Mouse (Mus musculus) hindbrain, embryonic 15.5 days (tissue): ENCODE measurements around the gene Gphn. TPM values are rescaled to one million over a fixed set of nuclear protein-coding genes. Genes with fewer than 3 reads are reported as not detected.
"Not testable (repeated sequence)": the region's sequence is repeated elsewhere in the genome, so short reads cannot be mapped to it uniquely, and the experiment has no call there.

ENCODE experiments used
- ATAC-seq: fragments of 200-750 bp; cut with Nextera tagmentation; 2 replicates; pipeline ENCODE4 v1.8.0; 2017; ENCODE audit warnings: low read depth, moderate number of reproducible peaks, moderate TSS enrichment; ENCODE audit not compliant: low FRiP score
- H3K27ac ChIP-seq: fragments of 300-500 bp; sonication (generic); replicated peaks from 2 replicates; pipeline ENCODE4 v1.5.1; 2015; ENCODE audit warnings: mild to moderate bottlenecking, inconsistent platforms
- H3K27me3 ChIP-seq: fragments of 300-500 bp; sonication (generic); 2 replicates; pipeline ENCODE4 v1.6.1; 2015; ENCODE audit warnings: control low read depth, inconsistent platforms
- H3K36me3 ChIP-seq: fragments of 300-500 bp; sonication (generic); 2 replicates; pipeline ENCODE4 v1.6.1; 2015; ENCODE audit warnings: control low read depth, inconsistent platforms
- H3K4me1 ChIP-seq: fragments of 300-500 bp; sonication (generic); replicated peaks from 2 replicates; pipeline ENCODE4 v1.6.1; 2015; ENCODE audit warnings: control low read depth, inconsistent platforms
- H3K4me2 ChIP-seq: fragments of 300-500 bp; sonication (generic); 2 replicates; pipeline ENCODE4 v1.6.1; 2015; ENCODE audit warnings: moderate library complexity, mild to moderate bottlenecking, inconsistent platforms
- H3K4me3 ChIP-seq: fragments of 300-500 bp; sonication (generic); 2 replicates; pipeline ENCODE4 v1.5.1; 2015; ENCODE audit warnings: mild to moderate bottlenecking, inconsistent platforms
- H3K9ac ChIP-seq: fragments of 300-500 bp; sonication (generic); 2 replicates; pipeline ENCODE4 v1.6.1; 2015; ENCODE audit warnings: inconsistent platforms
- H3K9me3 ChIP-seq: fragments of 300-500 bp; sonication (generic); 2 replicates; pipeline ENCODE4 v1.6.1; 2016; ENCODE audit warnings: control low read depth, inconsistent platforms
- WGBS: fragments of 180-500 bp; shearing (Covaris S2); methylation state at CpG from one replicate; pipeline ENCODE4 v1.1.7; 2015; 5-methylcytosine and 5-hydroxymethylcytosine counted together
- polyA plus RNA-seq: library from polyadenylated mRNA; unstranded; fragments of >200 nt; fragmentation: Nextera tagmentation; extraction: Ambion mirVana; gene quantifications from 2 replicates; pipeline ENCODE4 v1.2.1, GENCODE M21; 2015

Gene Gphn
- polyA plus RNA-seq, 1 experiment from 2014 or later: 53.3 TPM

- H3K9ac ChIP-seq: no peak overlapping the region
- ATAC-seq: no peak
Observed at GRCm38 (mm10) chr12:78389267-78389666, 163.1 kb downstream of the Gphn start.

GRCm38 (mm10) chr12:78395297-78395696 lies 169.1 kb downstream of the Gphn start:
- Histone ChIP-seq H3K9ac (no peak overlapping the region), H3K9me3 (no peaks in the 10 kb centered on the region), H3K27me3 (no peaks in the 10 kb centered on the region), H3K4me2 (no peak overlapping the region), H3K4me1 (no peaks in the 10 kb centered on the region), H3K4me3 (no peak overlapping the region), H3K36me3 (no peaks in the 10 kb centered on the region), H3K27ac (no peak overlapping the region)
- 93% methylated on average over 1 of the region's 1 CpGs for WGBS
- ATAC-seq: no peak

More at GRCm38 (mm10) chr12:78389267-78389666, 163.1 kb downstream of the Gphn start:
- no peak overlapping the region for H3K27ac ChIP-seq
- no peak overlapping the region for H3K4me3 ChIP-seq
- H3K4me2 ChIP-seq: no peak overlapping the region
- H3K4me1 ChIP-seq: no peaks in the 10 kb centered on the region
- no peaks in the 10 kb centered on the region for H3K36me3 ChIP-seq
- no peaks in the 10 kb centered on the region for H3K9me3 ChIP-seq
- H3K27me3 ChIP-seq: no peaks in the 10 kb centered on the region

- H3K27ac ChIP-seq, H3K4me1 ChIP-seq, H3K9ac ChIP-seq, H3K4me2 ChIP-seq, H3K9me3 ChIP-seq, H3K27me3 ChIP-seq, H3K36me3 ChIP-seq, H3K4me3 ChIP-seq, ATAC-seq: not testable (repeated sequence)
- 59% methylated on average over 7 of the region's 7 CpGs for WGBS
Observed at GRCm38 (mm10) chr12:78407518-78407917, 181.3 kb downstream of the Gphn start.

GRCm38 (mm10) chr12:78522176-78522575 lies 296.0 kb downstream of the Gphn start:
- no peaks in the 10 kb centered on the region for H3K27me3 ChIP-seq
- ATAC-seq: no peak
- H3K9me3 ChIP-seq: no peaks in the 10 kb centered on the region
- no peak overlapping the region for H3K9ac ChIP-seq
- no peaks in the 10 kb centered on the region for H3K4me1 ChIP-seq
- H3K36me3 ChIP-seq: no peaks in the 10 kb centered on the region
- H3K4me3 ChIP-seq: no peak overlapping the region
- WGBS: 65% methylated on average over 1 of the region's 1 CpGs
- H3K27ac ChIP-seq: no peak overlapping the region
- H3K4me2 ChIP-seq: no peak overlapping the region

GRCm38 (mm10) chr12:78522804-78523394 lies 296.7 kb downstream of the Gphn start:
- H3K4me3 ChIP-seq: no peak overlapping the region
- H3K36me3 ChIP-seq: no peaks in the 10 kb centered on the region
- no peaks in the 10 kb centered on the region for H3K4me1 ChIP-seq
- H3K27me3 ChIP-seq: no peaks in the 10 kb centered on the region
- ATAC-seq: no peak
- no peak overlapping the region for H3K27ac ChIP-seq
- H3K4me2 ChIP-seq: no peak overlapping the region
- no peaks in the 10 kb centered on the region for H3K9me3 ChIP-seq
- H3K9ac ChIP-seq: no peak overlapping the region
- 84% methylated on average over 5 of the region's 5 CpGs for WGBS

- not testable (repeated sequence) for H3K9ac ChIP-seq, H3K4me1 ChIP-seq, H3K4me3 ChIP-seq, H3K9me3 ChIP-seq, H3K36me3 ChIP-seq, ATAC-seq, H3K4me2 ChIP-seq, H3K27me3 ChIP-seq, H3K27ac ChIP-seq
Observed at GRCm38 (mm10) chr12:78537590-78537989, 311.4 kb downstream of the Gphn start.

- Histone ChIP-seq H3K9ac (no peak overlapping the region), H3K27ac (no peak overlapping the region), H3K4me2 (no peak overlapping the region), H3K4me3 (no peak overlapping the region), H3K36me3 (no peaks in the 10 kb centered on the region), H3K4me1 (no peaks in the 10 kb centered on the region), H3K9me3 (no peaks in the 10 kb centered on the region), H3K27me3 (no peaks in the 10 kb centered on the region)
- ATAC-seq: no peak
- WGBS: 96% methylated on average over 2 of the region's 2 CpGs
Observed at GRCm38 (mm10) chr12:78550913-78551312, 324.7 kb downstream of the Gphn start.

GRCm38 (mm10) chr12:78631816-78632215 lies 405.6 kb downstream of the Gphn start:
- no peak overlapping the region for H3K4me3 ChIP-seq
- H3K4me2 ChIP-seq: no peak overlapping the region
- H3K36me3 ChIP-seq: peaks cover 5% of the 10 kb centered on the region
- no peak for ATAC-seq
- H3K27ac ChIP-seq: no peak overlapping the region
- no peaks in the 10 kb centered on the region for H3K4me1 ChIP-seq
- WGBS: 78% methylated on average over 2 of the region's 2 CpGs
- H3K9me3 ChIP-seq: no peaks in the 10 kb centered on the region
- H3K27me3 ChIP-seq: no peaks in the 10 kb centered on the region
- H3K9ac ChIP-seq: no peak overlapping the region

GRCm38 (mm10) chr12:78639466-78639865 lies 413.3 kb downstream of the Gphn start:
- H3K4me3 ChIP-seq: no peak overlapping the region
- H3K36me3 ChIP-seq: 0 out of 2 replicates have a peak, but pooled peaks cover 4% of the 10 kb centered on the region
- no peaks in the 10 kb centered on the region for H3K27me3 ChIP-seq
- H3K27ac ChIP-seq: no peak overlapping the region
- H3K4me2 ChIP-seq: no peak overlapping the region
- H3K9ac ChIP-seq: no peak overlapping the region
- H3K9me3 ChIP-seq: no peaks in the 10 kb centered on the region
- 52% methylated on average over 1 of the region's 1 CpGs for WGBS
- no peaks in the 10 kb centered on the region for H3K4me1 ChIP-seq
- no peak for ATAC-seq

GRCm38 (mm10) chr12:78640086-78640485 lies 413.9 kb downstream of the Gphn start:
- 74% methylated on average over 2 of the region's 2 CpGs for WGBS
- H3K4me3 ChIP-seq: no peak overlapping the region
- no peak for ATAC-seq

GRCm38 (mm10) chr12:78641220-78641619 lies 415.0 kb downstream of the Gphn start:
- ATAC-seq: no peak
- Histone ChIP-seq H3K4me3 (no peak overlapping the region), H3K27me3 (no peaks in the 10 kb centered on the region), H3K36me3 (0 out of 2 replicates have a peak, but pooled peaks cover 4% of the 10 kb centered on the region), H3K4me1 (no peaks in the 10 kb centered on the region), H3K27ac (no peak overlapping the region), H3K4me2 (no peak overlapping the region), H3K9ac (no peak overlapping the region), H3K9me3 (no peaks in the 10 kb centered on the region)

More at GRCm38 (mm10) chr12:78640086-78640485, 413.9 kb downstream of the Gphn start:
- H3K9me3 ChIP-seq: no peaks in the 10 kb centered on the region
- H3K9ac ChIP-seq: no peak overlapping the region
- H3K36me3 ChIP-seq: 0 out of 2 replicates have a peak, but pooled peaks cover 4% of the 10 kb centered on the region
- H3K27me3 ChIP-seq: no peaks in the 10 kb centered on the region
- no peak overlapping the region for H3K27ac ChIP-seq
- no peaks in the 10 kb centered on the region for H3K4me1 ChIP-seq
- H3K4me2 ChIP-seq: no peak overlapping the region

GRCm38 (mm10) chr12:78643691-78644090 lies 417.5 kb downstream of the Gphn start:
- H3K36me3 ChIP-seq: 0 out of 2 replicates have a peak, but pooled peaks cover under 1% of the 10 kb centered on the region
- 90% methylated on average over 2 of the region's 2 CpGs for WGBS
- no peak for ATAC-seq
- H3K9ac ChIP-seq: no peak overlapping the region
- no peak overlapping the region for H3K4me3 ChIP-seq
- H3K27ac ChIP-seq: no peak overlapping the region
- no peaks in the 10 kb centered on the region for H3K9me3 ChIP-seq
- H3K27me3 ChIP-seq: no peaks in the 10 kb centered on the region
- H3K4me2 ChIP-seq: no peak overlapping the region
- H3K4me1 ChIP-seq: no peaks in the 10 kb centered on the region

GRCm38 (mm10) chr12:78645282-78645681 lies 419.1 kb downstream of the Gphn start:
- Histone ChIP-seq H3K4me3 (no peak overlapping the region), H3K4me1 (no peaks in the 10 kb centered on the region), H3K27me3 (no peaks in the 10 kb centered on the region), H3K9ac (no peak overlapping the region), H3K4me2 (no peak overlapping the region), H3K36me3 (no peaks in the 10 kb centered on the region), H3K27ac (no peak overlapping the region), H3K9me3 (no peaks in the 10 kb centered on the region)
- no peak for ATAC-seq
- WGBS: 98% methylated on average over 1 of the region's 1 CpGs
